Mouse (Mus musculus): ENCODE measurements at regions not wholly inside any gene's neighbourhood (a gene's known extent, or its start where the extent isn't known, plus 50 kb on each side); places are given as distances from the start of the nearest gene placed in this dataset.
A peak's percentile ranks its signal among the peaks of the same experiment; 100 is the strongest.

- DNase-seq: no peak
Measured at GRCm38 (mm10) chr4:119018573-119018972, 57.2 kb downstream of the Lao1 start.

GRCm38 (mm10) chr4:119019013-119019781, 57.8 kb downstream of the Lao1 start:
- DNase-seq: no peak

- no peak for DNase-seq
Measured at GRCm38 (mm10) chr4:119022338-119022737, 61.0 kb downstream of the Lao1 start.

- DNase-seq: no peak
Measured at GRCm38 (mm10) chr4:119026237-119026861, 65.0 kb downstream of the Lao1 start.

- DNase-seq: peak in 1 of 2 experiments; percentile 35
Measured at GRCm38 (mm10) chr4:119028208-119028821, 66.9 kb downstream of the Lao1 start.

GRCm38 (mm10) chr4:119029091-119029490, 67.7 kb downstream of the Lao1 start:
- no peak for DNase-seq

- no peak for DNase-seq
Measured at GRCm38 (mm10) chr4:119029735-119030134, 68.4 kb downstream of the Lao1 start.

GRCm38 (mm10) chr4:119030865-119031264, 69.5 kb downstream of the Lao1 start:
- no peak for DNase-seq

- DNase-seq: no peak
Measured at GRCm38 (mm10) chr4:119033006-119033405, 71.6 kb downstream of the Lao1 start.

GRCm38 (mm10) chr4:119036582-119036981, 71.9 kb upstream of the Slc2a1 start:
- DNase-seq: no peak

- no peak for DNase-seq
Measured at GRCm38 (mm10) chr4:119040041-119040440, 68.5 kb upstream of the Slc2a1 start.

- DNase-seq: peak; percentile 44 to 47
Measured at GRCm38 (mm10) chr4:119041616-119042015, 66.9 kb upstream of the Slc2a1 start.

GRCm38 (mm10) chr4:119044005-119044677, 64.4 kb upstream of the Slc2a1 start:
- no peak for DNase-seq

- DNase-seq: no peak
Measured at GRCm38 (mm10) chr4:119044836-119045235, 63.7 kb upstream of the Slc2a1 start.

GRCm38 (mm10) chr4:119050867-119051353, 57.6 kb upstream of the Slc2a1 start:
- no peak for DNase-seq

- DNase-seq: no peak
Measured at GRCm38 (mm10) chr4:119052537-119052936, 56.0 kb upstream of the Slc2a1 start.

- DNase-seq: no peak
Measured at GRCm38 (mm10) chr4:119053241-119053640, 55.3 kb upstream of the Slc2a1 start.

GRCm38 (mm10) chr4:119053680-119054079, 54.8 kb upstream of the Slc2a1 start:
- DNase-seq: no peak

- no peak for DNase-seq
Measured at GRCm38 (mm10) chr4:119054129-119054528, 54.4 kb upstream of the Slc2a1 start.

GRCm38 (mm10) chr4:119057191-119057590, 51.3 kb upstream of the Slc2a1 start:
- DNase-seq: no peak

- DNase-seq: peak; percentile 70 to 73
Measured at GRCm38 (mm10) chr4:119057826-119058225, 50.7 kb upstream of the Slc2a1 start.
